Mouse (Mus musculus) megakaryocyte-erythroid progenitor cell, adult 5-6 weeks (primary cell): Measurements from ENCODE around the gene Egflam. TPM values are rescaled to one million over a fixed set of nuclear protein-coding genes. Genes with fewer than 3 reads are reported as not detected.

Source experiments
- ATAC-seq: replicated peaks from 2 replicates; pipeline ENCODE4 v1.8.0; 2016; ENCODE audit warnings: mild to moderate bottlenecking, inconsistent platforms; ENCODE audit not compliant: severe bottlenecking, poor library complexity, low FRiP score, low TSS enrichment
- total RNA-seq, 2 experiments: library from RNA; stranded (forward) in 1 of 2; stranded (reverse) in 1 of 2; fragments of 200-1000, 215-1000 nt in 1 of 2; fragments of >200 nt in 1 of 2; fragmentation: Nextera tagmentation in 1 of 2; gene quantifications; 2 replicates each; pipeline ENCODE4 v1.2.3; 2014 to 2017

The Egflam gene
- total RNA-seq (2014; fragmentation: Nextera tagmentation) (not detected in 2 replicates), total RNA-seq (2017) (not detected in 2 replicates)

DNA sequence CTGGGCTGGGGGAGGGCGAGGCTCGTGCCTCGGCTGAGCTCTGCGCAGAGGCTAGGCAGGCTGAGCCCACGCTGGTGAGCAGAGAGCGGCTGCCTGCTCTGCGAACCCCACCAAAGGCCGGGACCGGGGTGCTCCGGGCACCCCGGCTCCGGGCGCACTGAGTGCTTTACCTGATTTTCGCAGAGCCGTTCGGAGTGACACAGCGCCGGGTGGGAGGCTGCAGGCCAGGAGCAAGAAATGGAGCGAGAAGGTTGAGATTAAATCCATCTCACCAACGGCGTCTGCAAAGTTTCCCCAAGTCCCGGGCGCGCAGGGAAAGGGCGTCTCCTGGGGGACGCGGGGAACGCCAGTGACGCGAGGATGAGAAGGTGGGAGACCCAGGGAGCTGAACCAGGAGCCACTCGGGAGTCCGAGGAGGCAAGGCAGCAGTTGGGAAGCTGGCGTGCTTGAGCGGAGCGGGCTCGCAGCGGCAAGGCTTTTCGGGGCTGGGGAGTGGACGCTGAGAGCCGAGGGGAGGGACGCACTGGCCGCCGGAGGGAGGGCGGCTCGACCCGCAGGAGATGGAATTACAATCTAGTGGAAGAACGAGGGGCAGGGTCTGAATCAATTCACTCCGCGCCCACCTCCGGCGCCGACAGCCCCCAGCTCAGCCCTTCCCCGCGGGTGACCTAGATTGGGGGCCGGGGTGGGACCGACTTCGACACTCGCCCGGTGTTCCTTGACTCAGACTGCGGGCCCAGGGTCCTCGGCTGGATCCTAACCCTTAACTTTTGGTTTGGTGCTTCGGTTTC lies at the start of gene Egflam:
Gene Egflam (minus strand): TSS at position 578 of the 791 bp plus-strand sequence.
- no peak for ATAC-seq

GRCm38 (mm10) chr15:7443396-7444315 lies 45.5 kb upstream of the Egflam start:
- ATAC-seq = no peak

- ATAC-seq = no peak
Measured at GRCm38 (mm10) chr15:7442148-7443100, 44.2 kb upstream of the Egflam start.

DNA sequence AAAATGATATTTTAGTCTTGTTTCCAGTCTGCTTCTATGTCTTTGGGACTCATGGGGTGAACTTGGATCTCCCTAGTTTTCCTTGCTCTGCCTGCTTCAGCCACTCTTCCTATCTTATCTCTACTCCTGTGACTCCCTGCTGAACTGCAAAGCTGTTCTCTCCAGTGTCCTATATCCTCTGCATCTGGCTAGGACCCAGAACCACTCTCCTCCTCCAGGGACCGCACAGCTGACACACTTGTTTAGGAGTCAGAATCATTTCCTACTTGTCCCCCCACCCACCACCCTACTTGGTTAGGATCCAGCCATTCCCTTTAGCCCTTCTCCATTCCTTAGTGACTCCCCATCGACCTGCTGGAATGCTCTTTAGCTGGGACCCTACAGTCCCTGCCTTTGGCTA lies 26.1 kb upstream of the Egflam start:
- no peak for ATAC-seq

- ATAC-seq = no peak
Measured at GRCm38 (mm10) chr15:7404521-7404920, 6.3 kb upstream of the Egflam start.

GRCm38 (mm10) chr15:7398609-7399540 lies 680 bp upstream of the Egflam start:
- ATAC-seq = no peak

DNA sequence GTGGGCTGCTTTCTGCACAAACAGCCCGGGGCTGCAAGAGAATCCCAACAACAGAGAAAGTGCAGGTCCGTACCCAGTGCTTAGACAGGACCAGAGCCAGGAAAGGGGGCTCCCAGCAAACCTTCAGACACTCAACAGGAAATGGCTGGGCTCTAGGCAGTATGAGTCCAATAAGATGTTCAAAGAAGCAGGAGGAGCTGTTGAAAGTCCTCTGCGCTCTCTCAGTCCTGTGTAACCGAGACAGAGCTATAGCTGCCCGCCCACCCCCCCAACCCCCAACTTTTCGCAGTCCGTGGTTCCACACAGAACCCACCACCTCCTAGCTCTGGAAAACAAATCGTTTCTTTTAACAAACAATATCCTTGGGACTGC lies 763 bp downstream of the Egflam start:
- ATAC-seq = no peak

- no peak for ATAC-seq
Measured at GRCm38 (mm10) chr15:7383349-7383748, 14.8 kb downstream of the Egflam start.

DNA sequence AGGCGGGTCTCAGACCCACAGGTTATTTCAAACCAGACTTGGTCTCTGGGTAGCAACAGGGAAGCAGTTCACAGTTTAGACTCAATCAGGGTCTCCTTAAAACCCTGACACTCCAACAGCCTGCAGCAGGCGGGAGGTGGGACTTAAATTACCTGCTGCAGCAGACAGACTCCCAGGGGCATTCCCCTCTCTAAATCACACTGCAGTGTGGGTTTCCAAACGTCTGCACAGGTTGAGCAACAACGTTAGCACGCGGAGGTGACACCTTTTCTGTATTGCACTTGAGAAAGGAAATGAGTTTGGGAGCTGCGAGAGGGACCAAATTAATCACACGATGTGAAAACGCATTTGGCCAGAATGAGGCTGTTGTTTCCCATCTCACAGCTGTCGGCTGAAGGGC lies 15.7 kb downstream of the Egflam start:
- ATAC-seq = no peak

DNA sequence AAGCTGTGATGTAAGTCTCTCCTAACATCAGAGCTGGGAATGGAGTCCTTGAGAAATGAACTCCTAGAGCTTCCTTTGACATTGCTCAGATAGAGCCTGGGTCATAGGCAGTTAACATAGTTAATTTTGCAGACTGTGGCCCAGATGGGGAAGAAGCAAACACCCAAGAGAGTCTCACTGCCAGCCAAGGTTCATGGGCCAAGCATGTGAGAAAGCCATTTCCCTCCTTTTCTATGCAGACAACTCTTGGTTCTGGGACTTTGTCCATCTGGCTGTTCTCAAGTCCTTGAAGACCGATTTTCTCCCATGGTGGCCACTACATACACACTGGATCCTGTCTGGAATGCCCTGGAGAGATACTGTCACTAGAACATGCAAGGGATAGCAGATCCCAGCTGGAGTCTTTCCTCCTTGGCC lies 45.6 kb downstream of the Egflam start:
- ATAC-seq = no peak

- ATAC-seq = no peak
Measured at GRCm38 (mm10) chr15:7340703-7341309, 57.4 kb downstream of the Egflam start.

GRCm38 (mm10) chr15:7334517-7335298 lies 63.5 kb downstream of the Egflam start:
- ATAC-seq = no peak

DNA sequence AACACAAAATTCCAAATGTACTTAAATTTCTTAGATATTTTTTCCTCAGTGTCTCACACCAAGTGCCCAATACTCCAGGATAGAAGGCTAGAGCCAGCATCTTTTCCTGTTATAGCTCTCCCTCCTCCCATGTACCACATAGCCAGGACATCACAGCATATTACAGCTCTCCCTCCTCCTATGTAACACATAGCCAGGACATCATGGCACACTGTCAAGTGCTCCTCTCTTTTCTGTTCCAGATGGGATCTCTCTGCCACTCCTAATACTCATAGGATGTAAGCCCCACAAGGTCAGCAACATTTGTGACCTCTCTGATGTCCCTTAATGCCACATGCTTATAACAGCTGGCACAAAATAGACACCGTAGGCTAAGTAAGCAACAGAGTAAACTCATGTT lies 65.3 kb downstream of the Egflam start:
- no peak for ATAC-seq

DNA sequence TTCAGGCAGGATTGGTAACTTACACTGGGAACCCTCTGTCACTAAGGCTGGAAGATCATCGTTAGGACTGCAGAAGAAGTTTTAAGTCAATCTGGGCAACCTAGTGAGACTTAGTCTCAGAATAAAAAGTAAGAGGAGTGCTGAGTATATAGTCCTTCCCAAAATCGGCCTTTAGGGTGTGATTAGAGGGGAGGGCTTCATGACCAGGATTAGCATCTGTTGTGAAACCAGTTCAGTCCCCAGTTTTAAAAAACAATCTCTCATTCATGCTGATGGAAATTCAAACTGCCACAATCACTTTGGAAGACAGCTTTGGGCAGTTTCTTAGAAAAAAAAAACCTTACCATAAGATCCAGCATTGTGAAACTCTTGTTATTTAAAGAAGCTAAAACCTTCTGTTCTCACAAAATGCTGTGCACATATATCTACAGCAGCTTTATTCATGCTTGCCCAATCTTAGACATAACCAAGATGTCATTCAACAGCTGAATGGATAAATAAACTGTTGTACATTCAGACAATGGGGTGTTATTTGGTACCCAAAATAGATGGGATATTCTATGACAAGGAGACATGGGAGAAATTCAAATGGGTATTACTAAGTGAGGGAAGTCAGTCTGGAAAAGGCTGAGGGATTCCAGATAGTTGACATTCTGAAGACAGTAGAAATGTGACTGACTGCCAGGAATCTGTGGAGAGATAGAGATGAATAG lies 75.4 kb downstream of the Egflam start:
- no peak for ATAC-seq

GRCm38 (mm10) chr15:7320901-7321300 lies 77.3 kb downstream of the Egflam start:
- no peak for ATAC-seq

DNA sequence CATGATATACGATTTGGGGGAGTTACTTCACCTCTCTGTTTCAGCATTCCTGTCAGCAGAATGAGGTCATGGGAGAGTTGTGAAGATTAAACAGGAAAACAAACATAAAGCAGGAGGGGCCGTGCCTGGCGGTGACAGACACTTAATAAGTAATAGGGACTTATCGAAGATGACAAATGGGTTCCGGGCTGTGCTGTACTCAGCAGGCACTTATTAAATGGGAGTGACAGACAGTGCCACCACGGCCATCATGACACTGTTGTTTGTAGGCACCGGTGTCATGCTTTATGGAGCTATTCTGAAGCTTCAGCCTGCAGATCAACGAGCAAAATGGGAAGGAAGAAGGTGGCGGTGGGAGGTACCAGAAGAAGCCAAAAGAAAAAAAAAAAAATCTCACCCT lies 82.7 kb downstream of the Egflam start:
- no peak for ATAC-seq

DNA sequence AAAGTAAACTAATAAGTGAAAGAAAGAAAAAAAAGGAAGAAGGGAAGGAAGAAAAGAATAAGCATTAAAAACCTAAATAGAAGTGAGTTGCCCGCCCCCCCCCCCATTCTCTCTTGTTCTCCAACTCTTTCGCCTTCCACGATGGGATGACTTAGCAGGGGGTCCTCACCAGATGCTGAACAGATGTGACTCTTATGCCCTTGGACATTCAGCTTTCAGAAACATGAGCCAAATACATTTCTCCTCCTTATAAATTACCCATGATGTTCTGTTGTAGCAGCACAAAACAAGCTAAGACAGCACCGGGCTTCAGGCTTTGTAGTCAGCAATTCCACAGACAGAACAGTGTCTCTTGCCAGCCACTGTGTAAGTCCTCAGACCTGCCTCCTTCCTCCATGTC lies 89.5 kb downstream of the Egflam start:
- ATAC-seq = no peak
